Mouse (Mus musculus) midbrain, embryonic 14.5 days (tissue): Measurements from ENCODE around the gene Phospho2. TPM values are rescaled to one million over a fixed set of nuclear protein-coding genes. Genes with fewer than 3 reads are reported as not detected.

Experiments used
- ATAC-seq: fragments of 200-750 bp; cut with Nextera tagmentation; 2 replicates; pipeline ENCODE4 v1.8.0; 2017; ENCODE audit warnings: moderate number of reproducible peaks, moderate library complexity; ENCODE audit not compliant: low FRiP score, low TSS enrichment
- DNase-seq: peaks from one replicate; pipeline ENCODE4 v3.0.0-alpha.2; 2015
- H3K27ac ChIP-seq: fragments of 300-500 bp; sonication (generic); replicated peaks from 2 replicates; pipeline ENCODE4 v1.5.1; 2014; ENCODE audit warnings: mild to moderate bottlenecking, low read depth, low read length, moderate library complexity
- H3K27me3 ChIP-seq: fragments of 300-500 bp; sonication (generic); 2 replicates; pipeline ENCODE4 v1.6.1; 2014; ENCODE audit warnings: low read length, control low read depth, mixed read lengths; ENCODE audit not compliant: control insufficient read depth, insufficient read depth
- H3K36me3 ChIP-seq: fragments of 300-500 bp; sonication (generic); 2 replicates; pipeline ENCODE4 v1.6.1; 2014; ENCODE audit warnings: low read length, control low read depth; ENCODE audit not compliant: control insufficient read depth, insufficient read depth
- H3K4me1 ChIP-seq: fragments of 300-500 bp; sonication (generic); 2 replicates; pipeline ENCODE4 v1.6.1; 2014; ENCODE audit warnings: mild to moderate bottlenecking, antibody characterized with exemption, low read length, control low read depth; ENCODE audit not compliant: control insufficient read depth, insufficient read depth
- H3K4me2 ChIP-seq: fragments of 300-500 bp; sonication (generic); 2 replicates; pipeline ENCODE4 v1.6.1; 2014; ENCODE audit warnings: mild to moderate bottlenecking, low read length, moderate library complexity
- H3K4me3 ChIP-seq: fragments of 300-500 bp; sonication (generic); replicated peaks from 2 replicates; pipeline ENCODE4 v1.5.1; 2014; ENCODE audit warnings: low read depth, low read length
- H3K9ac ChIP-seq: fragments of 300-500 bp; sonication (generic); replicated peaks from 2 replicates; pipeline ENCODE4 v1.6.1; 2014; ENCODE audit warnings: mild to moderate bottlenecking, low read length, moderate library complexity
- H3K9me3 ChIP-seq: fragments of 300-500 bp; sonication (generic); 2 replicates; pipeline ENCODE4 v1.6.1; 2016; ENCODE audit warnings: low read length, control low read depth, mixed read lengths; ENCODE audit not compliant: control insufficient read depth
- WGBS: fragments of 180-500 bp; shearing (Covaris S2); extraction: QIAGEN DNeasy Blood & Tissue Kit; methylation state at CpG from one replicate; pipeline ENCODE4 v1.1.7; 2014; 5-methylcytosine and 5-hydroxymethylcytosine counted together
- polyA plus RNA-seq: library from polyadenylated mRNA; unstranded; fragments of >200 nt; fragmentation: Nextera tagmentation; extraction: Ambion mirVana; gene quantifications from 2 replicates; pipeline ENCODE4 v1.2.1, GENCODE M21; 2014

Gene Phospho2
- polyA plus RNA-seq = 33.4 and 49.4 TPM in 2 replicates

DNA sequence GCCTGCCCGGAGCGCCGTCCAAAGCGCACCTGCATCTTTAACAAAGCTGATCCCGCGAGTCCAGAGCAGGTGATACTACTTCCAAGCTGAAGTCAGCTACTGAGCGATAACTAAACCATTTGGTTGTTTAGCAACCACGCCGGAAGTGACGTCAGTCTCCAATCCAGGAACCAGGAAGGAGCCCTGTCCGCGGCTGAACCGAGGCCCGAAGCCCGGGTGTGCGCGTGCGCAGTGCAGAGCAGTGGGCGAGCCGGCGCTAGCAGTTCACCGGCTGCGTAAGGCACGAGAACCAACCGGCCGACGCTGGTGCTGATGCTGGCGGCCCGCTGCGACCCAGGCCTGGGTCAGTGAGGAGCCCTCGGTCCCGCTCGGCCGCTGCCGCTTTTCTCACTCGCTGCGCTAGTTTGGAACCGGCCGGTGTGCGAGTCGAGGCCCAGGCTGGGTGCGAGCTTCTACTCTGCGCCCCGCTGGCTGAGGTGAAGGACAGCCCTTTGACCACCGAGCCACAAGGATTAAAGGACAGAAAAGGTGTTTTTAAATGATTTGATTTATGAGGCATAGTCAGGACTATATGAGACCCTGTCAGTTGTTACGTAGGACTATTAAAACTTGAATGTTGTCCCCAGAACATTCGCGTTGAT is at the start of gene Phospho2, which contains the start of gene Ccdc173:
Phospho2 (plus strand) TSS at position 195 of the 641 bp plus-strand sequence.
Ccdc173 (minus strand) TSS at position 147 of the 641 bp plus-strand sequence.
- no peaks in the 10 kb centered on the region for H3K9me3 ChIP-seq
- peak within 1 kb of the TSS; percentile 70 for H3K9ac ChIP-seq
- peak within 1 kb of the TSS; percentile 91 for H3K27ac ChIP-seq
- ATAC-seq (peak; percentile 97), DNase-seq (peak; percentile 100)
- H3K4me1 ChIP-seq = peaks cover 7% of the 10 kb centered on the region; the same call in 1 of the 2 replicates
- H3K4me2 ChIP-seq = peak within 1 kb of the TSS; percentile 68
- H3K27me3 ChIP-seq = no peaks in the 10 kb centered on the region
- WGBS = 2% methylated on average over 48 of the region's 48 CpGs
- H3K4me3 ChIP-seq = peak within 1 kb of the TSS; percentile 57
- H3K36me3 ChIP-seq = peaks cover 11% of the 10 kb centered on the region

DNA sequence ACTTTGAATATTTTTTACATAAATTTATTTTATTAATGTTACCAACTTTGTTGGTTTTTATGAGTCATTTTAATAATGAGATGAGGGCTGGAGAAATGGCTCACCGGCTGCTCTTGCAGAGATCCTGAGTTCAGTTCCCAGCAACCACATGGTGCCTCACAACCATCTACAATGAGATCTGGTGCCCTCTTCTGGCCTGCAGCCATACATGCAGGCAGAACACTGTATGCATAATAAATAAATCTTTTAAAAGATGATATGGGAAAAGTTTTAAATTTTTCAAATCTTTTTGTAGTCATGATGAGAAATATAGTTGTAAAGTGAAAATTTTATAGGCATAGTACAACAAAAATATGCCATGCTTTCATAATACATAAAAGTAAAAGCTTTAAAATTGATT is 44.3 kb upstream of the Phospho2 start:
- H3K4me3 ChIP-seq = no peak overlapping the region
- H3K27ac ChIP-seq = no peak overlapping the region
- no peaks in the 10 kb centered on the region for H3K4me1 ChIP-seq
- H3K36me3 ChIP-seq = peaks cover 66% of the 10 kb centered on the region
- WGBS = 92% methylated on average over 1 of the region's 1 CpGs
- H3K9ac ChIP-seq = no peak overlapping the region
- DNase-seq (no peak), ATAC-seq (no peak)
- no peaks in the 10 kb centered on the region for H3K27me3 ChIP-seq
- H3K4me2 ChIP-seq = no peak overlapping the region
- H3K9me3 ChIP-seq = no peaks in the 10 kb centered on the region

DNA sequence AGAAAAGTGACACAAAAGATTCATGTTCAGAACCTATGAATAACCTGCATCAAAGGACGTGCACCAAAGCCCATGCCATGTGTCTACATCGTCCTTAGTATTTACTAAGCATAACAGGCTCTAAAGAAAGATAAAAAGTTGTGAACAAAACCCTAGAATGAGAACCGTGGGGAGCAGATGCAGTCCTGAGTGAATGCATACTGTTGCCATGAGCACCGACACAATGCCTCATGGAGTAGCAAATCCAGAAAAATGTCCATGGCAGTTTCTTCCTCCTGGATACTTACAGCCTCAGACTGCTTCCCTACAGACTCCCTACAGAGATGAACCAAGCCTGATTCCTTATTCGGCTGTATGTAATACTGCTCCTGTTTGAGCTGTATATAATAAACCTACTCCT is 28.4 kb upstream of the Phospho2 start:
- H3K27ac ChIP-seq = no peak overlapping the region
- peak; percentile 21 for DNase-seq
- H3K36me3 ChIP-seq = 0 out of 2 replicates have a peak, but pooled peaks cover 2% of the 10 kb centered on the region
- no peaks in the 10 kb centered on the region for H3K27me3 ChIP-seq
- no peaks in the 10 kb centered on the region for H3K9me3 ChIP-seq
- WGBS = 9% methylated on average over 5 of the region's 5 CpGs
- H3K4me3 ChIP-seq = no peak overlapping the region
- no peak overlapping the region for H3K9ac ChIP-seq
- no peaks in the 10 kb centered on the region for H3K4me1 ChIP-seq
- no peak overlapping the region for H3K4me2 ChIP-seq
- no peak; the same call in 1 of the 2 replicates for ATAC-seq

DNA sequence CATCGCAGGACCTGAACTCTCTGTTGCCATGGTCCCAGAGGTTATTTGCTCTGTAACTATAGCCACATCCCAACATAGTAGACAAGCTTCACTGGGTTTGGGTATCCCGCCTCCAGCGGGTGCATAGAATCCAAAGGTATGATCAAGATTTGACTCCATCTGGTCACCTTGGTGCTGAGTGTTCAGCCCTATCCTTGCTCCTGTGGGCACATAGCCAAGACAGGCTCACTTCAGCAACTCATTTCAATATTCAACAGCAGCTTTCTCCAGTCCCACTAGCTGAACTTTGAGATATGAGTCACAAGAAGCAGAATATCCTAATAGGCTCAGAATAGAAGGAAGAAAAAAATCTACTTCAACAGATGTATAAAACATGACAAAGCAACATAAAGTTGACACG is 26.1 kb upstream of the Phospho2 start:
- no peaks in the 10 kb centered on the region for H3K36me3 ChIP-seq
- WGBS = 80% methylated on average over 4 of the region's 4 CpGs
- no peak overlapping the region for H3K4me3 ChIP-seq
- no peak overlapping the region for H3K9ac ChIP-seq
- no peaks in the 10 kb centered on the region for H3K9me3 ChIP-seq
- H3K27me3 ChIP-seq = no peaks in the 10 kb centered on the region
- no peaks in the 10 kb centered on the region for H3K4me1 ChIP-seq
- H3K4me2 ChIP-seq = no peak overlapping the region
- ATAC-seq (no peak), DNase-seq (no peak)
- no peak overlapping the region for H3K27ac ChIP-seq

DNA sequence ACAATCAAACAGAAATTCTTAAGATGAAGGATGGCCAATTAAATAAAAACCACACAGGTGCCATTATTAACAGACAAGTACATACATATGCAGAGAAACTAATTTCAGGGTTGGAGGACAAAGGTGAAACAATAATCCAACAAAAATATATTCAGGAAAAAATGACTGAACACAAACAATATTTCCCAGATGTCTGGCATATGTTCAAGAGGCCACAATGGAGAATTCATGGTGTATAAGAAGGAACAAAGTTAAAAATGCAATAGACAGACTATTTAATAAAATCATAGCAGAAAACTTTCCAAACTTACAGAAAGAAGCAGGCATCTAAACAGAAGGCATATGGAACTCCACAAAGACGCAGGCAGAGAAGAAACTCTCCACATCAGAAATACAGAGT is 24.7 kb upstream of the Phospho2 start:
- ATAC-seq = no peak
- 79% methylated on average over 1 of the region's 1 CpGs for WGBS
- Histone ChIP-seq H3K27ac (no peak overlapping the region), H3K27me3 (no peaks in the 10 kb centered on the region), H3K9ac (no peak overlapping the region), H3K4me2 (no peak overlapping the region), H3K4me3 (no peak overlapping the region), H3K4me1 (no peaks in the 10 kb centered on the region), H3K9me3 (no peaks in the 10 kb centered on the region), H3K36me3 (no peaks in the 10 kb centered on the region)
- no peak for DNase-seq

DNA sequence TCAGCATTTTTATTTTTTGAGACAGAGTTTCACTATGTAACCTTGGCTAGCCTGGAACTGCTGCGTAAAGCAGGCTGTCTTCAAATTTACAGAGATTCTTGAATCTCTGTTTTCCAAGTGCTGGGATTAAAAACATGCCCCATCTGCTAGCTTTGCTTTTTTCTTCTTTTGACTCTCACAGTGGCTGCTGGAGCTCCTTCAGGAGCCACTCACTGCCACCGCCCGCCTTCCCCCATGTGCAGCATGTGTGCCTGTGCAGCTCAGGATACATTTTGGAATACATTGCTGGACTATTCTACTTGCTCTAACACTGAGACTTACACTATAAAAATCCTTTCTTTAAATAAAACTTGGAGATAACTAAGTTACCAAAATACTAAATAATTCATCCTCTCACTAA is 16.1 kb upstream of the Phospho2 start:
- no peak overlapping the region for H3K27ac ChIP-seq
- ATAC-seq = no peak
- H3K4me2 ChIP-seq = no peak overlapping the region
- H3K36me3 ChIP-seq = peaks cover 15% of the 10 kb centered on the region
- H3K4me1 ChIP-seq = no peaks in the 10 kb centered on the region
- no peak for DNase-seq
- 95% methylated on average over 3 of the region's 3 CpGs for WGBS
- H3K9me3 ChIP-seq = no peaks in the 10 kb centered on the region
- H3K4me3 ChIP-seq = no peak overlapping the region
- no peaks in the 10 kb centered on the region for H3K27me3 ChIP-seq
- no peak overlapping the region for H3K9ac ChIP-seq

DNA sequence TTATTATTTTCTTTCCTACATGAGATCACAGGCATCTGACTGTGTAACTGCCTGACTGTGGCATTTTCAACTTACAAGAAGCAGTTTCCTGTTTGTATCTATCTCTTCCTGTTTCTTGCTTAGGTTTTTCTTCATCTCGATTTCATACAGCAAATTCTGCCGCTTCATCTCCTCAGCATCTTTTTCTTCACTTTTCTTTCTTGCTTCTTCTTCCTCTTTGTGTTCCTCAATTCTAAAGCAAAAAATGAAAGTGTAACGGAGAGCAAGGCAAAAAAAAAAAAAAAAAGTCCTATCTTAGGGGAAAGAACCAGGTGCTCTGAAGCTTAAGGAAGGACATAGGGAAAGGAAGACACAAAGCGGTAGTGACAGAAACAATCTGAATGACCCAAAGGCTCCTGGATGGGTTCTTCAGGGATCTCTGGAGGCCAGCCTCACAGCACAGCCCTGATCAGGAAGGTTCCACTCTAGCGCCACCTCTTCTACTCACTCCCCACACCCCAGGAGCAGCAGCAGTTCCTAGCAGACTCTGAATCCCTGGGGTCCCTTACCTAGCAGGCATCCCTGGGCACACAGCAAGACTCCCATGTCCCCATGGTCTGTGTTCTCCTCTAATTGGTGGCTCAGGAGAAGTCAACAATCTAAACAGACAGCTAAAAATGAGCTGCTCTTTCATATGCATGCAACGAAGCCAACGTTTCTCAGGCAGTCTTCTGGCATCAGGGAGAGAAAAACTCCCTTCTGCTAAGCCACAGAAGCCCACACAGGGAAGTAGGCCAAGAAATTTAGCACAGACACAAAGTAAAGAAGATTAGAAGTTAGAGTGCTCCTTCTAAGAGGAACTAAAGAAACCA is 11.2 kb upstream of the Phospho2 start:
- H3K9ac ChIP-seq = no peak overlapping the region
- H3K4me2 ChIP-seq = no peak overlapping the region
- WGBS = 79% methylated on average over 7 of the region's 7 CpGs
- ATAC-seq = no peak
- H3K36me3 ChIP-seq = peaks cover 23% of the 10 kb centered on the region
- no peak for DNase-seq
- no peak overlapping the region for H3K4me3 ChIP-seq
- no peaks in the 10 kb centered on the region for H3K4me1 ChIP-seq
- H3K9me3 ChIP-seq = no peaks in the 10 kb centered on the region
- H3K27me3 ChIP-seq = no peaks in the 10 kb centered on the region
- H3K27ac ChIP-seq = no peak overlapping the region

DNA sequence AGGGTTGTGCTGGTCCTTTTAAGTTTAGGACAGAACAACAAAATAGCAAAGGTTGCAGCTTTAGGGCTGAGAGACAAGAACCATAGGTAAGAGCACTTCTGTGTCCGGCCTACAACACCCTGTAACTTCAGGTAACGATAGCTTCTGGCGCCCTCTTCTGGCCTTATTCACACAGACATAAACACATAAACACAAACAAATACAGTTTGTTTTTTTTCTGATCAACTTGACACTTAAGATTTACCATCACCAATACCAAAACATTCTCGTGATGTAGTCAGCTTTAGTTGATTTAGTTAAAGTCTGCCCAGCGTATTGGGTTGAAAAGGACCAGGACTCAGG is 10.6 kb upstream of the Phospho2 start:
- Histone ChIP-seq H3K9ac (no peak overlapping the region), H3K27ac (no peak overlapping the region), H3K4me1 (no peaks in the 10 kb centered on the region), H3K9me3 (no peaks in the 10 kb centered on the region), H3K36me3 (peaks cover 23% of the 10 kb centered on the region), H3K27me3 (no peaks in the 10 kb centered on the region), H3K4me2 (no peak overlapping the region), H3K4me3 (no peak overlapping the region)
- WGBS = 44% methylated on average over 5 of the region's 5 CpGs
- ATAC-seq = no peak
- DNase-seq = peak; percentile 51
